Mouse (Mus musculus) left cerebral cortex, adult 11 months (tissue): ENCODE data around the gene Gltpd2.
"Not testable (repeated sequence)": the region's sequence is repeated elsewhere in the genome, so short reads cannot be mapped to it uniquely, and the experiment has no call there.

ENCODE experiments used
- DNase-seq: peaks from one replicate; pipeline ENCODE4 v3.0.0; 2022; ENCODE audit warnings: low spot score

Gene Gltpd2

DNA sequence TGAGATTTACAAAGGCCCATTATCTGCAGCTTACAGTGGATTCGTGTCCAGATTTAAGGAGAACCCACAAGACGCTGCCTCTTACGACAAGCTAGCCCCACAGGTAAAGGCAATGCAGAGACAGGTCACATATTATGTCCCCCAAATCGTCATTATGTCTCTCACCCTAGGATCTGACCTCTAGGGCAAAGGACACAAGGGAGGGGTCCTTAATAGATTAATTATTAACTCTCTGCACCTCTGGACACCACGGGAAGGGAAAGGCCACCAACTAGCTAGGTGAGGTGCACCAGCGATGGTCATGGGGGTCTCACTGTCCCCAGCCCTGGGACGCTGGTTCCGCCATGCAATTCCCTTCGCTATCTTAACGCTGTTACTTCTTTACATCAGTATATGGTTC lies at the start of gene Gltpd2:
Gene Gltpd2 (plus strand): TSS at position 274 of the 400 bp plus-strand sequence.
- DNase-seq = no peak

DNA sequence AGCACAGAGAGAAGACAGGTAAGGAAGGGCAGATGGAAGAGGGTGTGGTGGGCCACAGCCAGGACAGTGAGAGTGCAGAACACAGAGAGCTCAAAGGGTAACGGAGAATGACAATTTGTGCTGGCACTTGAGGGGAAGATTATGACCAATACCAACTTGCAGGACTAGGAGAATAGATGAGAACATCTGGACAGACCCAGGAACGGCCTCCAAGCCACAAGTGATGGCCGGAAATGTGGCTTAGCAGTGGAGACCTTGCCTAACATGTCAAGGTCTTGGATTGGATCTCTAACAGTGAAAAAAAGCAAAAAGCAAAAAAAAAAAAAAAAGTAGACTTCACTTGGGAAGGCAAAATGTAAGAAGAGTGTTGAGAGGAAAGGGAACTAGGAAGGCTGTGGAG lies 49.2 kb upstream of the Gltpd2 start:
- DNase-seq = no peak

DNA sequence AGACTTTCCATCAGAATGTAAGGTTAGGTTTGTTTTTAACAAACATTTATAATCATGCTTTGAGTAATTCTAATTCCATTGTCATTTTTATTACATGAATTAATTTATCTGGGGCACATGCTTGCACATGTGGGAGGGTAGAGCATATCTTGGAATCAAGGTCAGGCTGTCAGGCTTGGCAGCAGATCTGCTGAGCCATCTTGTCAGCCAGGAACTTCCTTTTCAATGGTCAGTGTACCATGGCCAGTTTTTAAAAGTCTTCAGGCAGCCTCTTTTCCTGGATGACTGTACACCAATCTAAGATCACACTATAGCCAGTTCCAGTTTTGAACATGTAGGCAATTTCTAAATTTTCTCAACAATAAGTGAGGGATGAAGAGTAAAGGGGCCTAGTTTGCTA lies 46.3 kb upstream of the Gltpd2 start:
- DNase-seq = no peak

DNA sequence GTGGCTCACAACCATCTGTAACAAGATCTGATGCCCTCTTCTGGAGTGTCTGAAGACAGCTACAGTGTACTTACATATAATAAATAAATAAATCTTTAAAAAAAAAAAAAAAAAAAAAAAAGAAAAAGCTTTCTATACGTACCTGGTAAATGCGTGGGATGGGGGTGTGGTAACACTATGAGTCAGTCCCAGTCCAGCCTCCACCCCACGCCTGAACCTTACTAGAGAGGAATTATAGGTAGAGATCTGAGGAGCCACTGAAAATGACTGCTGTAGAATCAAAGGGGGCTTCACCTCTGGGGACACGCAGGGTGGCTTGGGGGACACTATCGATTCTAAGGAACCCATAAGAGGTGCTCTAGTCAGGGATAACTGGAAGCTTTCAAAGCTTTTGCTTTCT lies 45.7 kb upstream of the Gltpd2 start:
- not testable (repeated sequence) for DNase-seq

DNA sequence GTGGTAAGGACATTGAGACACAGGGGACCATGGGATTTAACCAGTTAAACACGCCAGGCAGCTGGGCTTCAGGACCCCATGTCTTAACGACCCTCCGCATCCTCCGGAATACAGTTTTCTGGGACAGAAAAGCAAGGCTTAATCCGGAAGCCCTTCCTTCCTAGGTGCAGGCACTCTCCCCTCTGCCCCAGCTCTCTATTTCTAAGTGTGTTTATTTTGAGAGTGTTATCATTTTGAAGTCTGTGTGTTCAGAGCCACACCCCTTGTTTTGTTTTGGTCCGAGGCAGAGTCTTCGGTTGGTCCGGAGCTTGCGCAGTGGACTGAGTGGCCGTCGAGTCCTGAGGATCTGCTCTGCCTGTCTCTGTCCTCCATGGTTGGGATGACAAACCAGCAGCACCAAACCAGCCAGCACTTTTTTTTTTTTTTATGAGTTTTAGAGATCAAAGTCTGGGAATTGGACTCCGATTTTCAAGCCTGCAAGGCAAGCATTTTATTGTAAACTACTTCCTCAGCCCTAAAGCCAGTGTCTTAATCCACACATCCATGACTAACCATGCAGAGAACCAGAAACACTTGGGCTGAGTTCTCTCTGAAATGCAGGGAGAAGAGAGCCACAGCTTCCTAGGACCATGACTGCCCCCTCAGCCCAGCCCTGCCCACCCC lies 44.0 kb upstream of the Gltpd2 start:
- DNase-seq = no peak

DNA sequence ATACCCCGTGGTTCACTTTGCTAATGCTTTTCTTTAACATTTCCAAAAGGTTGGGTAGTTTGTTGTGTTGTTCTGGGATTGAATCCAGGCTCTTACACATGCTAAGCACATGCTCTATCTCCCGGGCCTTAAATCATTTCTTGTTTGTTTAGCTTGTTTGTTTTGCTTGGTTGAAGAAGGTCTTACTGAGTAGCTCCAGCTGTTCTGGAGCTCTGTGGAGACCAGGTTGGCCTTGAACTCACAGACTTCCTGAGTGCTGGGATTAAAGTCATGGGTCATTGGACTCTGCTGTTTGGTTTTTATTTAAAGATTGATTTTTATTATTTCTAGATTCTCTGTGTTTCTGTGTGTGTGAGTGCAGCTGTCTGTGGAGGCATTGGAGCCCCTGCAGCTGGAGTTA lies 33.5 kb upstream of the Gltpd2 start:
- DNase-seq = no peak

DNA sequence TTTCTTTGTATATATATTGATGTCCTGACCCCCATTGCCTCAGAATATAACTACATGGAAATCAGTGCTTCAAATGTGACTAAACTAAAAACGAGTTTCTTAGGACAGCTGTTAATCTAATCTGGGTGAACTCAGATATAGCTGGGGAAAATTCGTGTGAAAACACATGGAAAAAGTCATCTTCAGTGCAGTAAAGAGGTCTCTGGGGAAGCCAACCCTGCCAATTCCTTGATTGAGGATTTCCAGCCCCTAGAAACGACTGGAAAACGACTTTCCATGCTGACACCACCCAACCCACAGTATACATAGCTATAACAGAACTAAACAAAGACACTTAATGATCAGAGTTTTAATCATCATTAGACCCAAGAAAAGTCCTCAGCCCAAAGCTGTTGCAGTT lies 31.2 kb upstream of the Gltpd2 start:
- no peak for DNase-seq

DNA sequence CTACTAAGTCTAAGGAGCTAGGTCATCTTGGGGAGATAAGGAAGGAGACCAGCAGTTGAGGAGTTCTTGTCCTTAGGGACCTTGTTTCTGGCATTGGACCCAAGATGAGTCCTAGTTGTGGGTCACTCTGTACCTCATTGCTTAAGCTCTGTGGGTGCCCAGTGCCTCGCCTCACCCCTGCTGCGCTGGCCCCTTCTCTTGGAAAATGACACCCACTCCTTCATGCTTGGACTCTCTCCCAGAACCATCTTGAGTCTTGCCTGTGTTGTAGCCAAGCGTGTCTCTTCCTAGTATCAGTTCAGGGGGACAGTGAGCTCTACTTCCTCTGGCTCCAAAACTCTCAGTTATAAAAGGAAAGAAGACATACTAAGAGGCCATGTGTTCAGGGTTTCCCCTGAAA lies 29.9 kb upstream of the Gltpd2 start:
- DNase-seq = no peak

DNA sequence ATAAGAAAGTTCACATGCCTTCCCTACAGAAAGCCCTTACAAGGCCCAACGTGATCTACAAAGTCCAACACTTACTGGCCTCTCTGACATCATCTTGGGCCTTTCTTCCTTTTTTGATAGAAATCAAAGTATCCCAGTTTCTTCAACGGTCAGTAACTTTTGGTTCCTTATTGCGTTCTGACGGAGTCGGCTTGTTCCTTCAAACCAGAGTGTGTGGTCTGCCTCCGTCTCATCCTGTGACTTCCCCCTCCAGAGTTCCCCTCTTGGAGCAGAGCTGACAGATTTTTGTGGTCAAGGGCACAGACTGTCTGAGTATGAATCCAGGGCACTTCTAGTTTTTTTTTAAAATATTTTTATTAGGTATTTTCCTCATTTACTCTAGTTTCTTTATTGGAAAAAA lies 29.3 kb upstream of the Gltpd2 start:
- no peak for DNase-seq

DNA sequence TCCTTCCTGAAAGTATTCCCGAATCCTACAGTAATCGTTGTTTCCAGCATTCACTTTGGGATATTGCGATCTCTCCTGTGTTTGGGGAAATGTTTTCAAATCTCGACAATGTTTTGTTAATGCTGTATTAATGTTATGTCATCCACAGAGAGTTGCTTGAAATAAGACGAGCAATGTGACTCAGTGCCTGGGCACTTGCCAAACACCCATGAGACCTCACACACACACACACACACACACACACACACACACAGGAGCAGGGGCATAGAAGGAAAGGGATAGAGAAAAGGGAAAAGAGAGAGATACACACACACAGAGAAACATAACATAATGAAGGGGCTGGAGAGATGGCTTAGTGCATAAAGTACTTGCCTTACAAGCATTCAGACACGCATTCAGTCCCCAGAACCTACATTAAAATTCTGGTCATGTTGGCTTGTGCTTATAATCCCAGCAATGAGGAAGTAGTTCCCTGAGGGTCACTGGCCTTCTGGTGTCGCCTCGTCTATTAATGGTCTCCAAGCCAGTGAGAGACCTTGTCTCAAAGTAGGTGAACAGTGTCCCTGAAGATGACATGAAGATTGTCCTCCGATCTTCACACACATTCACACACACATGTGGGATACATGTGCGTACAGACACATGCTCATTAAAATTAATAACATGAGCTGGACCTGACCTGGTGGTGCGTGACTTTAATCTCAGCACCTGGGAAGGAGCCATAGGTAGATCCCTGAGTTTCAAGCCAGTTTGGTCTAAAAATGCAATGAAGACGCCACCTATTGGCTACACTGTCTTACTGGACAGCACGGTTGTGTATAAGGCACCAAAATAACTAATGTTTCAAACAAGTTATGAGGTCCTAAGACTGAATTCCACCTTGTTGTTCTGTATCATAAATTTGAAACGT lies 19.2 kb upstream of the Gltpd2 start:
- no peak for DNase-seq

DNA sequence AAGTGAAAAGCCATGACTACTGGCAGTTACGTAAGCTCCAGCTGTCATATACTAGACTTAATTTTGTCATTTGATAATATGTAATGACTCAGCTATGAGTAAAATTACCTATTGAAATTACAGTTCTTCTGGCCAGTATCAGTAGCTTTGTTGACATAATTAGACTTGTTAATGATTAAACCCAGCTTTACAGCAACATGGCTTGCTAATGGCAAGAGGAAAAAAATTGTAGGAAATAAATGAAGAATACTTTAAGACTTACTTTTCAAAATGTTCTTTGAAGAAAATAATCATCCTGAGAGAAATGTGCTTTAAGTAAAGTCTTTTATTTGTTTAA lies 18.6 kb upstream of the Gltpd2 start:
- DNase-seq = no peak

DNA sequence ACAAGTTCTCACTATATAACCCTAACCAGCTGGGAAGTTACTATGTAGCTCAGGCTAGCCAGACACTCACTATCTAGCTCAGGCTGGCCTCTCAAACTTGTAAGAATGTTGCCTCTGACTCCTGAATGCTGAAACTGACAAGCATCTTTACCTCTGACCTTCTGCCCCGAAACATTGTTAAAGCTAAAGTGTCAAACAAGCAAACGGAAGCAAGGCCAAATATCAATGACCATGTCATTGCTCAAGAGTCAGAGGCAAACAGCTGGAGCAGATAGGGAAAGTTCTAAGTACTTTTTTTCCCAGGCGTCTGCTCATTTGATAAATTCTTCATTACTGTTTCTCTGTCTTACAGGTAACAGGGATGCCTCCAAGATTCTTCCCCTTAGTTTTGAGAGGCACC lies 17.0 kb upstream of the Gltpd2 start:
- DNase-seq = no peak

DNA sequence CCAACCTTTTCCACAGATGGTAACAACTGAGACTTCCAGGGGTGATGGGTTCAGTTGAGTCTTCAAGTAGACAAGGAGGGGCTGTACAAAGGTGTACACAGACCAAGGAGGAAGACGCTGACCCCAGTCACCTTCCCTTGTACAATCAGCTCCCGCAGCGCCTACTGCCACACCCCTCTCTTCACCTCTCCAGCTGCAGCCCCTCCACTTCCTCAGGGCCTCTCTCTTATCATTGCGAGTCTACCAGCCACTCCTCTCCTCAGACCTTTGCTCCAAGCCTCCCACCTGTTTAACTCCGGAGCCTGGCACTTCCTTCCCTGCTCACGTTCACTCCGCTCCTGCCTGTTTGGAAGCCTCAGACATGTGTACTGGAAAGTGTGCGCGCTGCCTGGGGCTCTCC lies 14.0 kb upstream of the Gltpd2 start, which contains the start of gene Tm4sf5:
Gene Tm4sf5 (plus strand): TSS at position 275 of the 400 bp plus-strand sequence.
- DNase-seq = no peak

DNA sequence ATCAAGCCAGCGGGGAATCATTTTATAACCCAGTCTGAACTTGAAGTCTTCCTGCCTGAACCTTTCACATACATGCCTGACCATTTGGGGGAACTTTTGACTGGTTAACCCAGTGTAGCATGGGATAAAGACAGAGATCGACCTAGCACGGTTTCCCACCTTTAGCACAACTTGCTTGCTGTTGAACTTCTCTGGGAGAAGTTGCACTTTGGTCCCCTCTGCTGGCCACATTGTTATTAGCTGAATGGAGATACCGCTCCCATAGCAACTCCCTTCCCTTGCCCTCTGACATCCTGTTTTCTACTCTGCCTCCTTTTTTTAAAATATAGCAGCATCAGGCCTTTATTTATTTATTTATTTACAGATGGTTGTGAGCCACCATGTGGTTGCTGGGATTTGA lies 12.6 kb upstream of the Gltpd2 start:
- DNase-seq = no peak

DNA sequence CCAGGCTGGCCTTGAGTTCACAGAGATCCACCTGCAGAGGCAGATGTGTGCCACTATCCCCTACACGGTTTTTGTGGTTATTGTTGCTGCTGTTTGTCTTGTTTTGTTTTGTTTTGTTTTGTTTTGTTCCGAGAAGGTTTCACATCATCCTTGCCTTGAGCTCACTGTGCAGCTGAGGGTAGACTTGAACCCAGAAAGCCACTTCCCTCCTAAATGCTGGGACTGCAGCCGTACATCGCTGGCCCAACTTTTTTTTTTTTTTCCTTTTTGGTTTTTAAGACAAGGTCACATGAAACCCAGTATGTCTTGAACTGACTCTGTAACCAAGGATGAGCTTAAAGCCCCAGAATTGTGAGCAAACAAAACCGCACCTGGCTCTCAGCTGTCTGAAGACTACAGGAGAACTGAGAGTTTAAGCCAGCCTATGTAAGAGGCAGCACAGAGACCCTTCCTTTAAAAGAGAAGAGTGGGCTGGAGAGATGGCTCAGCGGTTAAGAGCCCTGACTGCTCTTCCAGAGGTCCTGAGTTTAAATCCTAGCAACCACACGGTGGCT lies 12.0 kb upstream of the Gltpd2 start:
- DNase-seq = no peak

DNA sequence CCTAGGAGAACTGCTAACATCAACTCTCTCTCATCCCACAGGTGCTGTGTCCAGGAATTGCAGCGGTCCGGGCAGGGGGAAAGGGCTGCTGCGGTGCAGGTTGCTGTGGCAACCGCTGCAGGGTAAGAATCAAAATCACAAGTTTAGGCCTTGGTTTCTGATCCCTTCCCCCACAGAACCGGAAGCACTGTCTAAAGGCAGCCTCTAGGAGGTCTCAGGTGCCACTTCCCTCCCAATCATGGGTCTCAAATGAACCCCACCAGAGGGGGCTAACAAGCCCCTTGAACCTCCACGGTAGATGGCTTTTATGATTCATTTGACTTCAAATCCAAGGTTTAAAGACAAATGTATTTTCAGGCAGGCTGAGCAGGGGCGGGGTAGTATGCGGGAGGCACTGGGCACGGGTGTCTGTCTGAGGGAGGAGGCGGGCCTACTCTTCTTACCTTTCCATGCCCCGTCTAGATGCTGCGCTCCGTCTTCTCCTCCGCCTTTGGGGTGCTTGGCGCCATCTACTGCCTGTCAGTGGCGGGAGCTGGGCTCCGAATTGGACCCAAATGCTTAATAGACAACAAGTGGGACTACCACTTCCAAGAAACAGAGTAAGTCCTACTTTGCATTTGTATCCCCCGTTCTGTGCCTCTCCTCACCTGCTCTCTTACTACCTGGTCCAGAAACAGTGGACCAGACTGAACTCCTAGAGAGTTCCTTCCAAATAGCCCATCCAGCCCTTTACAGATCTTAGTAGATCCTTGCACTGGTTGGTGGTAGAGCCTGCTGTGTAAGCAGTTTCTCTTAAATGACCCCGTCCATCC lies 9.0 kb upstream of the Gltpd2 start:
- DNase-seq = no peak

DNA sequence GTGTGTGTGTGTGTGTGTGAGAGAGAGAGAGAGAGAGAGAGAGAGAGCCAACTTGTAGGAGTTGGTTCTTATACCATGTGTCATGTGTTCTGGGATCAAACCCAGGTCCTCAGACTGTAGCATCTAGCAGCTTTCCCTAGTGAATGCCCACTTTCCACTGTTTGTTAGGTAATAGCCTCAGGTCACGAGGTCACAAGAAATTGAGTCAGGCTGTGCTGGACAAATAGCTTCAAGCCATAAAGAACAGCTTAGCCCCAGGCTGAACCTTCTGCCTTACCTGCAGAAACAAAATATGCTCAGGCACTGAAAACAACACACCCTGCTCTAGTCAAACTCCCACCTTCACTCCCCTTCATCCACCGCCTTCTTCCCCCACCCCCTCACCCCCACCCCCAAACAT lies 7.8 kb upstream of the Gltpd2 start:
- DNase-seq = no peak

DNA sequence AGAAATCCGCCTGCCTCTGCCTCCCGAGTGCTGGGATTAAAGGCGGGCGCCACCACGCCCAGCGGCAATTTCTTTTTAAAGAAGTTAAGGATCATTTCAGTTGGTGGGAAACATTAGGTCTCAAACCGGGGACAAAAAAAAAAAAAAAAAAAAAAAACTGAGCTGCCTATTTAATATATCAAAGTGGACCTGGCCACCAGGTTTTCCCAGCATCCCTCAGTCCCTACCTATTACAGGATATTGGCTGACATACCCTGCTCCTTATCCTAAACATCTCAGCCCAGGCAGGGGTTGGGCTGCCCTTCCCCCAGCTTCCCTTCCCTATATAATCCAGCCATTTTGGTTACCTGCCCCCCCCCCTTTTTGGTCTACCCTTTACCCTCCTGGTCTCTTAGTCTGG lies 7.2 kb upstream of the Gltpd2 start:
- DNase-seq = no peak

DNA sequence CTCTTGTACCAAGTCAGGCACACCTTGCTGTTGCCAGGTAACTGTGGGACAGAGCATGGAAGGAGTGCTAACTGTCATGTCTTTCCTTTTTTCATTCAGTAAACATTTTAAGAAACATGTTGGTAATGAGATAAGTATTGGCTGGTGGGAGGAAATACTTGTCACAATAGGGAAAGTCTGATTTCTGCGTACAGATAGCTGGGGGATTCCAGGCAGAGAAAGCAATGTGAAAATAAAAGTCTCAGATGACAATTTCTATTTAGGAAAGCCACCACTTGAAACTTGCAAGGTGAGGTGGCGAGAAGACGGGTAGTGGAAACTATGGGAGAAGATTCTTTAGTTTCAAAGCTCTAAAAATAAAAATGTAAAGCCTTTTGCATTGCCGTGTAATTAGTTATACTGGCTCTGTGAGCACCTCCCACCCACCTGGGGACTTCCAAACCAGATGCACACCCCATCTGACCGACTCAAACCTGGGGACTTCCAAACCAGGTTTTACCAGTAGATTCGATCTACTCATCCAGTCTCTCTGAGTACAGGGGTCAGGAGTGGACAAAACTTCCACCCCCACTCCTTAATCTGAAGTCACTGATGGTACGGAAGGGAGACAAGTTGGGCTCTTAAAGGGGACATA lies 6.2 kb upstream of the Gltpd2 start:
- DNase-seq = no peak

DNA sequence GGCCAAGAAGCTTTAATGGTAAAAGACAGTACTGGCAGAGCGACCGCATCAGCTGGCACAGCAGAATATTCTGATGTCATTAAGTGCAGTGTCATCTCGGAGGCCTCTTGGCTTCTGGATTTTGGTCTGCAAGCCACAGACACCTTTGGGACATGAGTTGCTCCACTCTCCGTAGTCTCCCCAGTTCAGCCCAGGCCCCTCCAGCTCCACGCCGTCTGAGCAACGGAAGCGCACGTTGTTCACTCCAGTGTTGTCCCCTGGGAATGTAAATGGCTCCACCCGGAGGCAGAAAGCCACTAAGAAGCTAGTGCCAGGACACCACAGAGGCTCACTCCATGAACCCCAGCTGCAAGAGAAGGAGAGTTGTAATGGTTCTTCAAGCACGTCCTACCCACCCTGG lies 5.5 kb upstream of the Gltpd2 start:
- no peak for DNase-seq

DNA sequence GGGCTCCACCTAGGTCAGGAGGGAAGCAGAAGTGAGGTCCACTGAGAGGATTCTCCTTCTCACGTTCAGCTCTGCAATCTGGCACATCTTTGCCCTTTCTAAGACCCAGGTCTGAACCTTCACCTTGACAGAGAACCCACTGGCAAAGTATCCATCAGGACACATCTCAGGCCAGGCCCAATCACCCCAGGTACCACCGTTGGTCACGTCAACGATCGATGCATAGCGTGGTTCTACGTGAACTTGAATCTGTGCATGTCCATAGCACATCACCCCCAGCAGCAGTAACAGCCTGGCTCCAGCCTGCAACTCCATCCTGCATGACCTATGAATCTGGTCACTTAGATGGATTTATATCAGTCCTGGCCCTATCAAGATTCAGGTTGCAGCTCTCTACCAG lies 4.7 kb upstream of the Gltpd2 start, which contains the start of gene Vmo1:
Gene Vmo1 (minus strand): TSS at position 329 of the 400 bp plus-strand sequence.
- DNase-seq = no peak

DNA sequence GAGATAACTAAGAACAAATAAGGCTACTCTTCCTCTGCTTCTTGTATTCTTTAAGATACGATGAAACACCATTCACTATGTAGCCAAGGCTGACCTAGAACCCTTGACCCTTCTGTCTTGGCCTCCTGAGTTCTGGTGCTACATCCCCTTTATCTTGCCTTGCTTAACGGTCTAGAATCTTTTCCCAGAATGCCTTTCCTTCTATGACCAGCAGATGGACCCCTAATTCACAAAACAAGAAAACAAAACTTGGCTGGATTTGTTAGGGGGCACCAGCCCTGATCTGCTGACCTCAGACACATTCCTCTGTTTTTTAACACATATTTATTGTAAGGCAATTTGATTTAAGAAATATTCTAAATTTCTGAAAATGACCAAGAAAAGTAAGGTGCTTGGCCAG lies 2.6 kb upstream of the Gltpd2 start:
- DNase-seq = no peak
